Mouse (Mus musculus) ovary, postnatal 36 days (tissue): ENCODE measurements around the gene Msantd3.

ENCODE experiments used
- DNase-seq: peaks from one replicate; pipeline ENCODE4 v3.0.0; 2022; ENCODE audit warnings: low spot score, mixed read lengths

Msantd3 gene

DNA sequence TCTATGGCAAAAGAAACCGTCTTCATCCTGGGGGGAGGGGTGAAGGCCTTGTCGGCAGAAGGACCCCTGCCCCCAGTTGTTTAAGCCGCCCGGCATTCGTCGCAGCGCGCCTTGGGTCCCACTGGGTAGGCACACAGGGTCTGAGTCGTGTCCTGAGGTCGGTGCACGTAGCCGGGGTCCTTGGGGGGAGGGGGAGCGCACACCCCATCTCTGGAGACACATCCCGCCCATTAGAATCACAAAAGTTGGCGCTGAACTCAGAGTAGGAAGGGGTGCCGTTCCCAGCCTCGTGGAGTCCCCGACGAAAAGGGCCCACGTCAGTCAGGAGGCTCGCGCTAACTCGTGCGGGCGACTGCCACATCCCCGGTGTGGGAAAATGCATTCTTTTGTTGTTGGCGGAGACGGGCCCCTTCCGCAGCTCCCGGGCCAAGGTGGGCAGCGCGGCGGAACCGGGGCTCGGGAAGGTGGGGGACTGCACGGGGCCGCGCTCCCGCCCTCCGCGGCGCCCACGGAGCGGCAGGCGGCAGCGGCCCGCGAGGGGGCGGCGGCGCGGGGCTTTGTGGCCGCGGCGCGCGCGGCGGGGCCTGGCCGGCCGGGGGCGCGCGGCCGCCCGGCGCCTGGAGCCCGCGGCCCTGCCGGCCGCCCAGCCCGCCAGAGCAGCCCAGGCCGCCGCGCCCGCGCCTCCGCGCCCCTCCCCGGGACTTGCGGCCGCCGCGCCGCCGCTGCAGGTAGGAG is at the start of gene Msantd3:
TSS of gene Msantd3 (plus strand) at position 95 of the 735 bp plus-strand sequence.
- peak; percentile 57 for DNase-seq

DNA sequence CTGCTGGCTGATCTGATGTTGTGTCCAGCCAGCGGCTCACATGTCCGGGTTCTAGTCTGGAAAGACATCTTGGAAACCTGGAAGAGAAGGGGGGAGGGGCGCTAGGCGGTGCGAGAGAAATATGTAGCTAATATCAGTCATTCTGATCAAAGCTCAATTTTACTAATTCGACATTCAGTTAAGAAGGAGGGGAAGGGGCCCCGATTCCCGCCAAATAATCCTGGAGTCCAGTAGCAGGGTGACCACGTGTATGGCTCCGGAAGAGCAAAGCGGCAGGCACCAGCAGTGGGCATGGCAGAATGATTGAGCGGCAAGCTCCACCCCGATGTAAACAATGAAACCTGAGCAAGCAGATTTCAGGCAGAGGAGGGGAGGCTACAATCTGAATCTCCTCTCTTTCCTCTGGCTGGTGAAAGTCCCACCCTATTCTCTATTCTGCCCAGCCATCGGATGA is 48.4 kb upstream of the Msantd3 start:
- DNase-seq = no peak

DNA sequence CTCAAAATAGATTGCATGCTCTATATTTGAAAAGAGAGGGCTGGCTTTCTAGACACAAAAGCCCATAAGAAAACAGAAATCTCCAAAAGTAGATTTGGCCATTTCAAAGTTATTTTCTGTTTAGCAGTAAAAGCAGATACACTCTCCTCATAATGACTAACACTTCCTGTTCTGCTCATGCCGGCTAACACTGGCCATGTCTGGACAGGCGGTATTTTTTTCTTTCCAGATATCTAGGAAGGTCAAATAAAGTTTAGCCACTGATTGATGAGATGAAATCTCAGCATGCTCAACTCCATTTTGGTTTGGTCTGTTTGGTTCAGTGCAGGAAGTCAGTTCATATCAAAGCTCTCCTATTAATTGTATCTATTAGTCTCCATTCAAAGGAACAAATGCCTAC is 47.2 kb upstream of the Msantd3 start:
- no peak for DNase-seq

DNA sequence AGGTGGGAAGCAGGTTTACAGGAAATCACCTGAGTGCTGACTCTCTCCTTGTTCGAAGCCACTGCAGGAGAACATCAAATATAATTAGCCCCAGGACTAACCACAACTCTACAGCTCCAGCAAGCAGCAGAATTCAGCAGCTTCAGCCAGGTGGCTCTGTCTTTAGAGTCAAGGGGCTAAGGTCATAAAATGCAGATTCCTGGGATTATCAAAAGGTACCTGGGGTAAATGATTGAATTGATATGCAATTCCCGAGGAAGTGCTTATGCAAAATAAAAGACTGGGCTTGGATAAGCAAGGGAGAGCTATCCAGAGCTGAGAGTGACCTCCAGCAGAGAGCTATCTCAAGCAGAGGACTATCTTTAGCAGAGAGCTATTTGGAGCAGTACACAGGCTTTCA is 28.9 kb upstream of the Msantd3 start:
- no peak for DNase-seq

DNA sequence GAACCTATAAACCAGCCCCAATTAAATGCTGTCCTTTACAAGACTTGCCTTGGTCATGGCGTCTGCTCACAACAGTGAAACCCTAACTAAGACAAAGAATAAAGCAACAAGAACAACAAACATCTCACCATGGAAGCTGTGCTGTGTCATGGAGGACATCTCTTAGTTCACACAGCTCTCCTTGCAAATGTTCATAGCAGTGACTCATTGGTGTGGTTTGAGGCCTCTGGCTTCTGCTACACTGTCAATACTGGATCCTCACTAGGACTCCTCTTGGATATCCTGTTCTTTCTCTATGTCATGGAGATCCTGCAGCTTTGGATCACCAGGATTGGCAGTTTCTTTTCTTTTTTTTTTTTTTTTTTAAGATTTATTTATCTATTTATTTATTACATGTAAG is 10.2 kb upstream of the Msantd3 start:
- no peak for DNase-seq

DNA sequence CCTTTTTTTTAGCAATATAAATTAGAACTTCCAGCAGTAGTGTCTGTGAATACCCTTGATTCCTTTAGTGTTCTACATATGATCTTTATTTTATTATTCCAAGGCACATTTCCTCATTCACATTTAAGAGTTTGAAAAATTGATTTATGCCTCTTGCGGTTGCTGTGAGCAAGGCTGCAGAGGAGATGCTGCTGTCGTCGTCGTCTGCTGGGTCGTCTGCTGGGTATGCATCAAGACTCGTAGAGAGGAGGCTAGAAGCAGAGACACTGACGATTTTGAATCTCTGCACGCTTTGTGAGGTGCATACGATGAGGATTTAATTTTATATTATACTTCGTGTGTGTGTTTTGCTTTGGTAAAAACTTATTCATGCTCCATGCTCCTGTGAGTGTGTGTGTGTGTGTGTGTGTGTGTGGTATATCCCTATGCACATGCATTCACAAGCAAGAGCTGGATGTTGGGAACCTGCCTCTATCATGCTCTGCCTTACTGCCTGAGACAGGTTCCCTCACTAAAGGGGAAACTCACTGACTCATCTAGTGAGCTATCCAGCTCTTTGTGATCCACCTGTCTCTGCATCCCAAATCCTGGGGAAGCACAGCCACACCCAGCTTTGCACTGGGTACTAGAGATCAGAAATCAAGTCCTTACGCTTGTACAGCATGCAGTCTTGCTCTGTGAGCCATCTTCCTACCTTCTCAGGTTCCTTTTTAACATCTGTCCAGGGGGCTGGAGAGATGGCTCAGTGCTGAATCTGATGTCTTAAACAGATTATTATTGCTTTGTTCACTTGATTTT is 7.7 kb upstream of the Msantd3 start:
- DNase-seq = no peak

DNA sequence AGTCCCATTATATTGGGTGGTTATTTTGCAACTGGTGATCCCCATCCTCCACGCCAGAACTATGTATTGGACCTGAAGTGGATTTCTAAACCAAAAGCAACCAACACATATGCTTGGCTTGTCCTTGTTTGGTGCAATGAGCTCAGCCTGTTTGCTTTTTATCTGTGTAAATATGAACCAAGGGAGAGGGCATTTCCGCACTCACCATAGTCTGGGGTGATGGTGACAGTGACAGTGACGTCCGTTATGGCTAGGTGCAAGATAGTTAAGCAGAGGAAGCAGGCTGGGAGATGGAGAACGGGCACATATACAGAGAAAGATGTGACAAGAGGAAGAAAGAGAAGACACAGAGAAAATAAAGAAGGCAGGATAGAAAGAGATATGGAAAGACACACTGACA is 3.5 kb upstream of the Msantd3 start:
- no peak for DNase-seq

DNA sequence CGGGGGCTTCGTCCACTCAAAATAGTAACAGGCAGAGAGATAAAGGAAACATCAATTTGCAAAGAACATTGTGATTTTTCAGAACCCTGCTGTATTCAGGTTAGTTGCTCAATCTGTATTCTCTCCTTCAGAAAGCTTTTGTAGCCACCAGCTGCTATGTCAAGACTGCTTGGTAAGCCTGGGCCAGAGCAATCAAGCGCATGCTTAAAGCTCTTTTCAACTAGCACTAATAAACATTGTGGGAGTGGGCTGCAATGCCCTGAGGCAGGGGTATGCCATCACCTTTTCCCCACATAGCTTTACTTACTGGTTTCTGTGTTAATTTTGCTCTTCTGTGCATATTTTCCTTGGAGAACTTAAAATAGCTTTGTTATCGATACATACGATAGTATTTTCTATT is 2.7 kb upstream of the Msantd3 start:
- DNase-seq = no peak

DNA sequence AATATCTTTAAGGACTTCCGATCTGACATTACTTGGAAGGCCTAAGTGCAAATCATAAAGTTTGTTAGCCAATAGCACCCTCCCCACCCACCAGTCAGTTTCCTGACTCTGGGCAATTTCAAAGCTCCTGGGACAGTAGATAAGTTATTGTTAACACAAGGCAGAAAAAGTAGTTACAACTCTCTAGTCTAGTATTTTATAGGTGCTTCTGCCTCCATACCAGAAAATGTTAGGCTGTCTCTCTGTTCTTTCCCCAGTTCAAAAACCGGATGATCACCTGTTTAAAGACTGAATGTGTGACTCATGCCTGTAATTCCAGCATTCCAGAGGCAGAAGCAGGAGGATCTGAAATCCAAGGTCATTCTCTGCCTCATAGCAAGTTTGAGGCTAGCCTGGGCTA is 1.2 kb upstream of the Msantd3 start:
- DNase-seq = no peak

DNA sequence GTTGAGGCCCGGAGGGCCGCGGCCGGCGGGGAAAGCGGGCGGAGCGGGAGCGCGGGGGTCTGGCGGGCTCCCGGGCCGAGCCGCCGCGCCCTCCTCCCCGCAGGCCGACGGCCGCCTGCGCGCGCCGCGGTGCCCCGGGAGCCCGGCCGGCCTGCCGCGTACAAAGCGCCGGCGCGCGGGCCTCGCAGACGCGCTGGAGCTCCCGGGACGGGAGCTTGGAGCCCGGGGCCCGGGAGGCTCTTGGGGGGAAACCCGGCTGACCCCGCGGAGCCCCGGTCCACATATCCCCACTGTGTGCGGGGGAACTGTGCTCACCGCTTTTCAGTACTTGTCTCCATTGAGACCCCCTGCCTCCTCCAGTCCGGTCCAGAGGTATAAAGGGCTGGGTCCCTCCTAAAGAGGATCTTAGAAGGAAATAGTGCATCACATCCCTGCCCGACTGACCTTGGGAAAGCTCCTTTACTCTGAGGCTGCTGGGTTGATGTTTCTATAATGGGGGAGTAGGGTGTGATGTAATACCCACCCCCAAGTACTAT is 909 bp downstream of the Msantd3 start:
- peak; percentile 60 for DNase-seq

DNA sequence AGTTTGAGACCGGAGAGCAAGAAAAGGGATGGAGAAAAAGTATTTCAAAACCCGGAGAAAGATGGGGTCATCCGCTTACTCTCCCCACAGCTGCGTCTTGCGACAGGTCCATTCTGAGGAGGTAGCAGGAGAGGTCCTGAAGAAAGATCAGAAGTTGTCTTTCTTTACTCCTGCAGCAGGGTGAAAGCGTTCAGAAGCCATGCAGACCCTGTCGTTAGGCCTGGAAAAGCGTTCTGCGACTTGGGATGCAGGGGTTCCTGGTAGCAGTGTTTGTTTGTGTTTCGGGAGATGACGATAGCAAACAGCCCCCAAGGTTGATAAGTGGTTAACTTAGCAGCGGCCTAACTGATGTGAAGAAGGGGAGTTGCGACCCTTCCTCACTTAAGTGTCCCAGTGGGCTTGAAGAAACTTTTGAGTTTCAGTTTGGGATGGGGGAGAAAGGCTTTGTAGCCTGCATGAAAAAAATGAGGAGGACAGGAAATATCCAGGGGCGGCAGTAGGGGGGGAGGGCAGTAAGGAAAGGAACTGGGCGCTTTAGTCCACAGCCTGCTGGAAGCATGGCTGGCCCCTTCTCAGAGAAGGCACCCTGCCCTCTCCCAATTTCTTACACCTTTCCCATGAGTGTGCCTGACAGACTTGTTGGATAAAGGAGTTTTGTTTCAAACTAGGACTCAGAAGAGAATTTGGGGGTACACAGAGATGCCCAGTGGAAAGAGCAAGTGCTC is 2.0 kb downstream of the Msantd3 start:
- no peak for DNase-seq

DNA sequence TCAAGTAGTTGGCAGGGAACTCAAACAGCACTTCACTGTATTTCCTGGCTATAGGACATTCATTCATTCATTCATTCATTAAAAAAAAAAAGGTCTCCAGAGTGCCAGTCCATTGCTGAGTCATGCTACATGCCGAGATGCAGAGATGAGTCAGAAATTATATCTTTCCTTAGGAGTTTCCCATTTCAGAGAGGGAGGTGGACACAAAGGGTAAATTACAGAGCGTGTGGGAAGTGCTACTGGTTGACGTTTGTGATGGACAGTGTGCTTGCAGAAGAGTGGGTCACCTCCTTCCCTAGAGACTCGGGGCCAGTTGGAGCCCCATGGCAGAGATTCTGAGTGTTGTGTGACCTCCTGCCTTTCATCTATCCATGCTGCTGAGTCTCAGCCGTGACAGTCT is 2.6 kb downstream of the Msantd3 start:
- DNase-seq = no peak

DNA sequence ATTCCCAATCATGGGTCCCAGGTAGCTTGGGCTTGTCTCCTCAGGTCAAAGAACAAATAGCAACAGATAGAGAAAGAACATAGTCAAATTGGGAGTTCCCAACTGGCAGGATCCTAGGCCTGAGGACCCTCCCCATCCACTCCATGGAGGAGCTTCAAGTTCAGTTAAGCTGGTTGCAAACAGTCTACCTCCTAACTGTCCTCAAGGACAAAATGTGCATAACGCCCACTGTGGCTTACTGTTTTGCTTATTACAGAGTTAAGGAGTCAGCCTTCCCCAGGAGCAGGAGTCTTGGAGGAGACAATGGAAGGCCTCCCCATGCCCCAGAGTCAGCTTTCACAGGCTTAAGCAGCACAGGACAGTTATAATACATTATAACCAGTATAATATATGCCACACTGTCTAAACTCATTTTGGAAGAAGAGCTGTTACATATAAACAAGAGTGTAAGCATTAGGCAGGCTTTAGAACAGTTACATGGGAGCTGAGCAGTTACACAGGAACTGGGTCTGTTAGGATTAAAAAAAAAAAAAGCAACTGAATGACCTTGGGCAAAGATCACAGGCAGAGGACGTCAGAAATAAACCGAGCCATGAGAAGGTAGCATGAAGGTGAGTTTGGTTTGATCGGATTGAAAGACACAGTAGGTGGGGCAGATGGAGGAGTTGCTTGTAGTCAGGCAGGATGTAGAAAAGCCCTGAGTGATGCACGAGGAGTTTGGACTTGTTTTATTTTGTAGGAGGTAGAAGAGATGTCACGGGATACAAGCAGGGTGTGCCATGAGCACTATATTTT is 3.5 kb downstream of the Msantd3 start:
- no peak for DNase-seq

DNA sequence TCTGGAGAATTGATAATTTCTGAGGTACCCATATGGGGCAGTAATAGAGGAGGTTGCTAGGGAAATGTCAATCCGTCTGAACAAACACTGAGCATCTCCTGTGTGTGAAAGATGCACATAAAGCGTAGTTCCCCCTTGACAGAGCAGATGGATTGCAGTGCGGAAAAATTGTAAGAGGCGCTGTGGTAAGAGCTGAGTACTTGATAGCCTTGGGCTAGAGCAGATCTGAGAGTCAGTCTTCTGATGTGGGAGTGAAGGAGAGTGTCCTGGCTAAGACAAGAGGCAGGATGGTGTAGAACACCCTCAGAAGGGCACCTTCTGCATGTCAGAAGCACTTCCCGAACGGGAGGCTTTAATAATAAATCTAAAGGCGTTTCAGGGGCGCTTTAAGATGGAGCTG is 4.4 kb downstream of the Msantd3 start:
- DNase-seq = no peak

DNA sequence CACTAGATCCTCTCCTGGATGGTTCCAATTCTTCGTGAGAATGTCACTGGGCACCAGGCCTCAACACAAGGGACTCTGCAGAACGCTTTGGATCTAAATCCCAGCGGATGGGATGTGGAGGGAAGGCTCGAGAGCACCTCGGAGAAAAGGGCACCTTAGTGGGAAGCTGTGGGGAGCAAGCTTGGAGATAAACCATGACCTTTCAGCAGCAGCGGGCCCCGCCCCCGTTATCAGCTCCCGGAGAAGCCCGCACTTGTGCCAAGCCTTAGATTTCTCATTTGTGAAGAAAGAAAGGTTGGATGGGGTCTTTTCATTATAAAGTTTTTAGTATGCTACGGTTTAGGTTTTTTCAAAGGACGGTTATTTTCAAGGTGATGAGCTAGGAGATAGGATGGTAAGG is 6.2 kb downstream of the Msantd3 start:
- no peak for DNase-seq

DNA sequence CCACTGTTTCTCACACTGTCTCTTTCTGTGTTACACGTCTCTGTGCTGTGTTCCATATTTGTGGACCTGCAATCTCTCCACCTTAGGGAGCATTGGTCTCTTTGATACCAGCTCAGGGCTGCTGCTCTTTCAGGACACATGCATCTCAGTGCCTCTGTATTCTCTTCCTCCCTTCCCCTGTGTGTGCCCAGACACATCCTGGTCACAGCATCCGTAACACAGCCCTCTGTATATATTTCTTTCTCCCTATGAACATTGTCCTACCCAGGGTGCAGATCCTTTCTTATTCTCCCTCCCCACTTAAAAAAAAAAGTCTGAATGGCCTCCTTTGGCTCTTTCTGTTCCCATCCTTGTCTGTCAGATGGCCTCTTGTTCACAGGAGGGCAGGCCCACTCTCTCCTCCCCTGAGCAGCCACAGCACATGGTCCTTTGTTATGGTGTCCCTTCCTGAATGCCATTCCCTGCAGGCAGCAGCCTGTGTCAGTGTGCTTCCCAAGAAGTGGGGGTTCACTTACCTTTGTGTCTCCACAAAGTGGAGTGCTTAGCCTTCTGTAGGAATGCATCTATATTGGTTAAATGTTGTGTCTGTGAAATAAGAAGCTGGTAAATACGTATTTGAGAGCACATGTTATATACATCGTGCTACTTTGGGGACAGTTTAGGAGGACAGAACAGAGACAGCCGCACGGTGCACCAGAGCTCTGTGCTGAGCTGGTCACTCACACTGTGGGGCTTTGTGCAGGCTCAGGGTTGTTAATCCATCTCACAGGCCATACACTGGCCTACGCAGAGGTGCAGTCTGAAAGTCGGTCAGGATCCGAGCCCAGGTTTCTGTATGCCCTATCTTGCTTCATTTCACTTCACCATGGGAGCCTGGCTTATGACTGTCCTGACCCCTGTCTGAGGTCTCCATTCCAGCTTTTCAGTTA is 7.1 kb downstream of the Msantd3 start:
- DNase-seq = no peak

DNA sequence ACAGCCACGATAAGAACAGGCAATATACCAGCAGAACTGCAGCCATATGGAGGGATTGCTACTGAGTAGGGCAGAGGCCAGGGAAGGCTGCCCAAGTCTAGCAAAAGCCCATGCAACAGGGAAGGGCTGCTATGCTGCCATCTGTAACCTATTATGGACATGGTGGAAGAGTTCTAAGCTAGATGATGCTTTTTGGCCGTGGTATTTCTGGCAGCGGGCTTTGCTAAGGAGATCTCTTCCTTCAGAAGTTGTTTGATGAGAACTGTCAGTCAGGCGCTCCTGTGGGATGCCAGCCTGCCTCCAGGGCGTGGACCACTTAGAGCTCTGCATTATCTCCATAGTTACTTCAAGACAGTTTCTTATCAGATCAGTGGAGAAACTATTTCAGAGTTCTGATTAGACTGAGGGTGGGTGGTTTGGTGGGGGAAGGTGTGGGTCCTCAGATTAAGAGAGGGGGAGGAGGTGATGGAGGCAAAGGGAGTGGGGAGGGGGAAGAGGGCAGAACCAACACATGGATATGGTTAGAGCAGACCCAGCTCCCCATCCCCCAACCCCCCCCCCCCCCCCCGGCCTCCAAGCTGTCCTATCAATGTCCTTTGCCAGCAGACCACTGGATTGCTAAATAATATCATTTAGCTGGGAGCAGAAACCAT is 8.8 kb downstream of the Msantd3 start:
- DNase-seq = no peak

DNA sequence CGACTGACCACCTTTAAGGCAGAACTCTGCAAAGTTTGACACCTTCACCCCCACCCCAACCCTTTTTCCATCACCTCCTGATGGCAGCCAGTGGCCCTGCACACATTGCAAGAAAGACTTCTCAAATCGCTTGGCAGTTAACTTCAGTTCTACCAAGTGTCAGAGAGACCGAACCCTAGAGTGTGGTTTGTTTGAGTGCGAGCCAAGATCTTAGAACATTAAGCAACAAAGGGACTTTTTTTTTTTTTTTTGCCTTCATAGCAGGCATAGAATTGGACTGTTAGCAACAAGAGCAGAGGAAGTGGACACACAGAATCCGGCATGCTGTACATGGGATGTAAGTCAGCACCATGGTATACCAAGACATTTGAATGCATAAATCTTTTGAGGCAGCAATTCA is 9.9 kb downstream of the Msantd3 start:
- DNase-seq = no peak

DNA sequence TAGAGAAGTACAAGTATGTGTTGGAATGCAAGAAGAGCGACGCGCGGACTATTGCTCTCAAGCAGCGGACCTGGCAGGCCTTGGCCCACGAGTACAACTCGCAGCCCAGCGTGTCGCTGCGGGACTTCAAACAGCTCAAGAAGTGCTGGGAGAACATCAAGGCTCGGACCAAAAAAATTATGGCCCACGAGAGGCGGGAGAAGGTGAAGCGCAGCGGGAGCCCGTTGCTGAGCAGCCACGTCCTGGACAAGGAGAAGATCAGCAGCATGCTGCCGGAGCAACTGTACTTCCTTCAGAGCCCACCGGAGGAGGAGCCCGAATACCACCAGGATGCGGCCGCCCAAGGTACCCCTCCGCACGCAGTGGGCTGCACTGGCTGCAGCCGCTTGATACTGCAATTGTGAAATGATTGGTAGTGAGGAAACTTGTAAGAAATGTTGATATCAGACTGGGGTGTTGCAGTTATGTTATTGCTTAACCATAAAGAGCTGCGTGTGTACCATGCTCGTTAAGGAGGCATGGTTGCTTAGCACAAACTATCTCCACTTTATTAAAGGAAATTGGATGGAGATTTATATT is 12.8 kb downstream of the Msantd3 start:
- no peak for DNase-seq

DNA sequence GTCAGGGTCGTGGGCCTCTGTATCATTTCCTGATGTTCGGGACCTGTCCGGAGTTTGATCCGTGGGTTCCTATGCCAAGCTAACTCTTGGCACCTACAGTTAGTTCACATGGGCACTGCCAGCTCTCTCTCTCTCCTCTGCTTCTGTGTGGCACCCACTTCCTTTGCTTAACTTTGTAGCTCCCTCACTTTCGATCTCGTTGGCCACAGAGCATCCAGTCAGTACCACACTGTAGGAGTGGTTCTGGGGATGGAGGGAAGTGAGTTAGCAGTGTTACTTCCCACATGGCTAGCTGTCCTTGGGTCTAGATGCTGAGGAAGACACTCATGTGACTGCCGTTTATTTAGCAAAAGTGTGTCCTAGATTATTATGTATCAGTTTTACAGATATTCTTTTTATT is 14.4 kb downstream of the Msantd3 start:
- no peak for DNase-seq
